ENCODE assay signal across 8 mouse cellular contexts in genomic region chrX:140503905-140504304, GRCm38 (mm10). TPM values are rescaled to one million over a fixed set of nuclear protein-coding genes. Genes with fewer than 3 reads are reported as not detected.
A peak's percentile ranks its signal among the peaks of the same experiment; 100 is the strongest.
DNase-seq lines count a peak whose midpoint lies in the region; ATAC-seq lines count a peak whose summit lies in the region.

No protein-coding gene starts in this region.

- no peak overlapping the region for H3K27ac ChIP-seq in embryonic facial prominence, embryonic 14.5 days (replicated peaks; ENCODE audit: low read depth, low read length)
- H3K27ac ChIP-seq in intestine, embryonic 14.5 days (ENCODE audit: low read depth) = no peak overlapping the region
- H3K27ac ChIP-seq in limb, embryonic 13.5 days = no peak overlapping the region

- no peaks in the 10 kb centered on the region for H3K4me1 ChIP-seq in embryonic facial prominence, embryonic 14.5 days (ENCODE audit: control insufficient read depth, insufficient read depth, low read length)
- H3K4me1 ChIP-seq in intestine, embryonic 14.5 days (replicated peaks; ENCODE audit: control insufficient read depth, insufficient read depth, low read length) = no peaks in the 10 kb centered on the region
- no peaks in the 10 kb centered on the region for H3K4me1 ChIP-seq in limb, embryonic 13.5 days

- peak; percentile 67; the same call in 1 of the 2 replicates for ATAC-seq in embryonic facial prominence, embryonic 14.5 days (ENCODE audit: low read depth)
- ATAC-seq in intestine, embryonic 14.5 days (replicated peaks; ENCODE audit: low FRiP score, low TSS enrichment, low read depth) = peak; percentile 36; the same call in 1 of the 2 replicates
- ATAC-seq in limb, embryonic 13.5 days (ENCODE audit: low FRiP score, low read depth) = peak; percentile 67; the same call in 1 of the 2 replicates

- no peaks in the 10 kb centered on the region for H3K9me3 ChIP-seq in embryonic facial prominence, embryonic 14.5 days (ENCODE audit: control insufficient read depth, low read length)
- no peaks in the 10 kb centered on the region for H3K9me3 ChIP-seq in intestine, embryonic 14.5 days (ENCODE audit: control insufficient read depth, low read length)
- no peaks in the 10 kb centered on the region for H3K9me3 ChIP-seq in limb, embryonic 13.5 days

- DNase-seq in left cerebral cortex, adult 18-20 months (ENCODE audit: low spot score in 2 of 2) = peak; percentile 11 to 41
- DNase-seq in left cerebral cortex, adult 8-10 months (ENCODE audit: low spot score in 2 of 2) = no peak
- peak; percentile 54 for DNase-seq in adrenal gland, postnatal 25 days
- peak; percentile 77 for DNase-seq in embryonic facial prominence, embryonic 14.5 days (ENCODE audit: low spot score)
- DNase-seq in intestine, embryonic 14.5 days (ENCODE audit: low spot score) = peak; percentile 58
- DNase-seq in monocyte, adult 2 months (ENCODE audit: low read depth in 1 of 2, low spot score in 2 of 2) = peak; percentile 58 to 59
- DNase-seq in thymus, adult 18-20 months = peak; percentile 55 to 76

- H3K36me3 ChIP-seq in embryonic facial prominence, embryonic 14.5 days (ENCODE audit: control insufficient read depth, insufficient read depth, low read length) = no peaks in the 10 kb centered on the region
- no peaks in the 10 kb centered on the region for H3K36me3 ChIP-seq in intestine, embryonic 14.5 days (ENCODE audit: control insufficient read depth, insufficient read depth, low read length)
- no peaks in the 10 kb centered on the region for H3K36me3 ChIP-seq in limb, embryonic 13.5 days

- 23% methylated on average over 7 of the region's 7 CpGs for WGBS in embryonic facial prominence, embryonic 14.5 days
- WGBS in intestine, embryonic 14.5 days = 18% methylated on average over 7 of the region's 7 CpGs
- 8% methylated on average over 7 of the region's 7 CpGs for WGBS in limb, embryonic 13.5 days

- H3K4me2 ChIP-seq in embryonic facial prominence, embryonic 14.5 days (ENCODE audit: low read depth, low read length) = no peak overlapping the region
- no peak overlapping the region for H3K4me2 ChIP-seq in intestine, embryonic 14.5 days (ENCODE audit: low read length)
- H3K4me2 ChIP-seq in limb, embryonic 13.5 days (replicated peaks) = no peak overlapping the region

- no peak overlapping the region for H3K9ac ChIP-seq in embryonic facial prominence, embryonic 14.5 days (ENCODE audit: low read depth, low read length)
- H3K9ac ChIP-seq in intestine, embryonic 14.5 days (ENCODE audit: low read length) = no peak overlapping the region
- no peak overlapping the region for H3K9ac ChIP-seq in limb, embryonic 13.5 days

- peaks cover 13% of the 10 kb centered on the region for H3K27me3 ChIP-seq in embryonic facial prominence, embryonic 14.5 days (replicated peaks; ENCODE audit: control insufficient read depth, insufficient read depth, low read length)
- no peaks in the 10 kb centered on the region; the same call in 1 of the 2 replicates for H3K27me3 ChIP-seq in intestine, embryonic 14.5 days (replicated peaks; ENCODE audit: control insufficient read depth, insufficient read depth, low read length)
- H3K27me3 ChIP-seq in limb, embryonic 13.5 days = peaks cover 36% of the 10 kb centered on the region; the same call in 1 of the 2 replicates

- H3K4me3 ChIP-seq in embryonic facial prominence, embryonic 14.5 days (ENCODE audit: low read depth, low read length) = no peak overlapping the region
- H3K4me3 ChIP-seq in intestine, embryonic 14.5 days (ENCODE audit: low read depth, low read length) = no peak overlapping the region
- H3K4me3 ChIP-seq in limb, embryonic 13.5 days = no peak overlapping the region

RNA-seq across cellular contexts. Expression of gene Prps1, which starts 47.5 kb away (rescaled TPM):
- 10 to 100 TPM; 70.2 to 78.6 TPM for total RNA-seq in left cerebral cortex, adult 18-20 months (2021)
- total RNA-seq in left cerebral cortex, adult 8-10 months (2022) = 10 to 100 TPM; 70.4 to 87.2 (median 75.8) TPM
- 16.2 and 18.5 TPM in 2 replicates for total RNA-seq in adrenal gland, postnatal 25 days (2021)
- 45.1 and 47.0 TPM in 2 replicates for polyA plus RNA-seq in embryonic facial prominence, embryonic 14.5 days (2014; fragmentation: Nextera tagmentation; extraction: Ambion mirVana)
- polyA plus RNA-seq in intestine, embryonic 14.5 days (2014; fragmentation: Nextera tagmentation; extraction: Ambion mirVana) = 26.2 and 29.4 TPM in 2 replicates
- 57.1 and 61.6 TPM in 2 replicates for polyA plus RNA-seq in limb, embryonic 13.5 days (2015; fragmentation: Nextera tagmentation; extraction: Ambion mirVana)

Comparison
In these comparisons a context has a peak if more than half of its experiments do, and no peak if none do; other contexts are left out.
1. DNase-seq: peak in left cerebral cortex, adult 18-20 months (2 of 2), adrenal gland, postnatal 25 days (single experiment), embryonic facial prominence, embryonic 14.5 days (single experiment), intestine, embryonic 14.5 days (single experiment), monocyte, adult 2 months (2 of 2) and thymus, adult 18-20 months (2 of 2); none in left cerebral cortex, adult 8-10 months (0 of 2).
2. Peak in every context shown above with its lines, with median percentiles within 50 percentile points of each other: ATAC-seq.